Mouse (Mus musculus) hindbrain, postnatal 0 days (tissue): ENCODE measurements around the gene Pak4. TPM values are rescaled to one million over a fixed set of nuclear protein-coding genes. Genes with fewer than 3 reads are reported as not detected.
"Not testable (repeated sequence)": the region's sequence is repeated elsewhere in the genome, so short reads cannot be mapped to it uniquely, and the experiment has no call there.

Experiments
- ATAC-seq: fragments of 200-750 bp; cut with Nextera tagmentation; 2 replicates; pipeline ENCODE4 v1.8.0; 2017; ENCODE audit warnings: mild to moderate bottlenecking, moderate TSS enrichment, moderate library complexity
- DNase-seq: peaks from one replicate; pipeline ENCODE4 v3.0.0-alpha.2; 2015; ENCODE audit warnings: low spot score
- H3K27ac ChIP-seq: fragments of 300-500 bp; sonication (generic); 2 replicates; pipeline ENCODE4 v1.5.1; 2014; ENCODE audit warnings: mild to moderate bottlenecking
- H3K27me3 ChIP-seq: fragments of 300-500 bp; sonication (generic); 2 replicates; pipeline ENCODE4 v1.6.1; 2014; ENCODE audit warnings: low read length, mixed read lengths; ENCODE audit not compliant: insufficient read depth
- H3K36me3 ChIP-seq: fragments of 300-500 bp; sonication (generic); 2 replicates; pipeline ENCODE4 v1.6.1; 2014; ENCODE audit warnings: low read length, mixed read lengths; ENCODE audit not compliant: insufficient read depth
- H3K4me1 ChIP-seq: fragments of 300-500 bp; sonication (generic); 2 replicates; pipeline ENCODE4 v1.6.1; 2014; ENCODE audit warnings: antibody characterized with exemption, low read length, mixed read lengths; ENCODE audit not compliant: insufficient read depth
- H3K4me2 ChIP-seq: fragments of 300-500 bp; sonication (generic); 2 replicates; pipeline ENCODE4 v1.6.1; 2014; ENCODE audit warnings: low read depth, mild to moderate bottlenecking, low read length, moderate library complexity, mixed read lengths
- H3K4me3 ChIP-seq: fragments of 300-500 bp; sonication (generic); 2 replicates; pipeline ENCODE4 v1.5.1; 2014; ENCODE audit warnings: low read length
- H3K9ac ChIP-seq: fragments of 300-500 bp; sonication (generic); replicated peaks from 2 replicates; pipeline ENCODE4 v1.6.1; 2014; ENCODE audit warnings: mild to moderate bottlenecking, low read length, moderate library complexity, mixed read lengths
- H3K9me3 ChIP-seq: fragments of 300-500 bp; sonication (generic); 2 replicates; pipeline ENCODE4 v1.6.1; 2016; ENCODE audit warnings: low read length, mixed read lengths
- CTCF ChIP-seq: IDR thresholded peaks from 2 replicates; pipeline ENCODE4 v1.5.1; 2016; ENCODE audit warnings: antibody characterized with exemption, control low read depth, low read depth
- WGBS: fragments of 180-500 bp; shearing (Covaris S2); extraction: QIAGEN DNeasy Blood & Tissue Kit; methylation state at CpG from one replicate; pipeline ENCODE4 v1.1.7; 2014; 5-methylcytosine and 5-hydroxymethylcytosine counted together
- polyA plus RNA-seq: library from polyadenylated mRNA; unstranded; fragments of >200 nt; fragmentation: Nextera tagmentation; extraction: Ambion mirVana; gene quantifications from 2 replicates; pipeline ENCODE4 v1.2.1, GENCODE M21; 2015
- total RNA-seq: library from RNA; depleted of rRNA; stranded (reverse); fragments of >200 nt; gene quantifications from 2 replicates; pipeline ENCODE4 v1.2.3, GENCODE M21; 2014

The Pak4 gene
- total and polyA plus RNA-seq, 2 experiments from 2014 or later: 13.2 to 20.3 TPM

DNA sequence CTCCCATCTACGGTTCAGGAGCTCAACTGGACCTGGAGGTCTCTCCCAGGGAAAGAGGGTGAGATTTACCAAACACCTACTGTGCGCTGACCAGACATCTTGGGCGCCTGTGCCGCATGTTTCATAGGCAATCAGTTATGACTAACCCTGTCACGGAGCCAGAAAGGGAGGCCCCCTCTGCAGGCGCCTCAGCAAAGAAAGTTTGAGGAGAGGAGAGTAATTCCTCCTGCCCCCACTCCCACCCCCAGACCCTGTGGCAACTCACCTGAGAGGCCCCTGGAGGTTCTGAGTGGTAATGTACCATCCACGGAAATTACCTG is 52.1 kb downstream of the Pak4 start:
- no peak for TF ChIP-seq CTCF
- Histone ChIP-seq H3K4me3 (no peak overlapping the region), H3K4me2 (no peak overlapping the region)

DNA sequence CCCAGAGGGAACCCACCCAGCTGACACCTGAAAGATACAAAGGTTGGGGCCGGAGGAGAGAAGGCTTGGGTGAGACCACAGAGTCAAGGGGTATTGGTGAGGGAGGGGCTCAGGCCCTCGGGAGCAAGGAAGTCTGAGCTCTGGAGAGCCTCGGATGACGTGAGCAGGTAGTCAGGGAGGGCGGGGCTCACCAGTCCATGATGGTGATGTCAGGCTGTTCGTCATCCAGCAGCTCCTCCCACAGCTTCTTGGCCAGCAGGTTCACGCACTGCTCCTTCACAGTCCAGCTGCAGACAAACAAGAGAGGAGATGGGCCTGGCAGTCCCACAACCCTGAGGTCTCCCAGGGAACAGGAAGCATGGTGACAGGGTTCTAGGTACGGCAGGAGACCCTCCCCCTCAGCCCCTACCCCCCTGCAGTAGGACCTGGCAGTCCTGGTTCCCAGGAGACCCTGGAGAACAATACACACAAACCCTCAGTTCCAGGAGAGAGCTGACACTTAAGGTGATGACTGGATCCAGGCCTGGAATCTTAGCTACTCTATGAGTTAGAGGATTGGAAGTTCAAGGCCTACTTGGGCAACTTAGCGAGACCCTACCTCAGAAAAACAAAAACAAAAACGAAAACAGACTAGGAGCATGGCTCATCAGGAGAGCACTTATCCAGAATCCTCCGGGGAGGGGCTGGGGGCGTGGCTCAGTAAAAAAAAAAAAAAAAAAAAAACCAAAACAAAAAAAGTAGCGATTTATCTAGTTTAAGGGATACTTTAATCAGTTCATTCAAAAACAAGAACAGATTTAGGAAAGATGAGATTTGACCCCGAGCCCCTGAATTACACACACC is 52.7 kb downstream of the Pak4 start:
- no peaks in the 10 kb centered on the region for H3K36me3 ChIP-seq
- no peak overlapping the region for H3K4me2 ChIP-seq
- 32% methylated on average over 14 of the region's 14 CpGs for WGBS
- ATAC-seq (peak; percentile 38; the same call in 1 of the 2 replicates), DNase-seq (no peak)
- no peaks in the 10 kb centered on the region for H3K4me1 ChIP-seq
- H3K9me3 ChIP-seq: no peaks in the 10 kb centered on the region
- H3K27ac ChIP-seq: no peak overlapping the region
- no peak for TF ChIP-seq CTCF
- H3K27me3 ChIP-seq: peaks cover 10% of the 10 kb centered on the region; the same call in 1 of the 2 replicates
- H3K9ac ChIP-seq: no peak overlapping the region
- no peak overlapping the region for H3K4me3 ChIP-seq

More for the DNA sequence above, 52.1 kb downstream of the Pak4 start:
- H3K27ac ChIP-seq: no peak overlapping the region
- peaks cover 10% of the 10 kb centered on the region; the same call in 1 of the 2 replicates for H3K27me3 ChIP-seq
- DNase-seq (no peak), ATAC-seq (no peak)
- H3K4me1 ChIP-seq: no peaks in the 10 kb centered on the region
- no peaks in the 10 kb centered on the region for H3K36me3 ChIP-seq
- 48% methylated on average over 7 of the region's 7 CpGs for WGBS
- H3K9me3 ChIP-seq: no peaks in the 10 kb centered on the region
- no peak overlapping the region for H3K9ac ChIP-seq

DNA sequence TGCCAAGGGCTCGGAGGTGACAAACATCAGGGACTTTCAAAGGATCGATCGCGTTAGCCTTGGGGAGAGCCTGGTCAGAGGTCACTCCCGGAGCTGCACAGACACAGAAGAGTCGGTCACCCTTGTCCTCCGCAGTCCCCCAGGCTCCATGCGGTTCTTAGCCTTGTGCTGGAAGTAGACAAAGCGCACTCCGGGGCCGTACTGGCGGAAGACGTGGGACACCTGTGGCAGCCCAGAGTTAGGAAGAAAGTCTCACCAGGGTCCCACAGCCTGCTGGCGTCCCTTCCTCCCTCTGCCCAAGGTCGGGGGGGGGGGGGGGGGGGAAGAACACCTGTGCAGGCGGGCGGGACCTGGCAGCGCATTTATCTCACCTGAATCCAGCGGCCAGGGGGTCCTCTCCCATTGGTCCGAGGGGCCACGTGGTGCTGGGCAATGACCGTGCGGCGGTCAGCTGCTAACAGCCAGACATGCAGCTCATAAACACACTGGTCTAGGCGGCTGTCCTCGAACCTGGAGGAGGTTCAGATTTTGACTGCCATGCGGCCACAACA is 53.9 kb downstream of the Pak4 start:
- no peak for TF ChIP-seq CTCF
- H3K4me3 ChIP-seq: peak overlapping the region; percentile 13; the same call in 1 of the 2 replicates
- DNase-seq (no peak), ATAC-seq (peak; percentile 58; the same call in 1 of the 2 replicates)
- H3K4me1 ChIP-seq: no peaks in the 10 kb centered on the region
- H3K27ac ChIP-seq: no peak overlapping the region
- peak overlapping the region; percentile 46 for H3K4me2 ChIP-seq
- no peaks in the 10 kb centered on the region for H3K36me3 ChIP-seq
- peaks cover 10% of the 10 kb centered on the region; the same call in 1 of the 2 replicates for H3K27me3 ChIP-seq
- 2% methylated on average over 24 of the region's 27 CpGs for WGBS
- no peak overlapping the region for H3K9ac ChIP-seq
- H3K9me3 ChIP-seq: no peaks in the 10 kb centered on the region

DNA sequence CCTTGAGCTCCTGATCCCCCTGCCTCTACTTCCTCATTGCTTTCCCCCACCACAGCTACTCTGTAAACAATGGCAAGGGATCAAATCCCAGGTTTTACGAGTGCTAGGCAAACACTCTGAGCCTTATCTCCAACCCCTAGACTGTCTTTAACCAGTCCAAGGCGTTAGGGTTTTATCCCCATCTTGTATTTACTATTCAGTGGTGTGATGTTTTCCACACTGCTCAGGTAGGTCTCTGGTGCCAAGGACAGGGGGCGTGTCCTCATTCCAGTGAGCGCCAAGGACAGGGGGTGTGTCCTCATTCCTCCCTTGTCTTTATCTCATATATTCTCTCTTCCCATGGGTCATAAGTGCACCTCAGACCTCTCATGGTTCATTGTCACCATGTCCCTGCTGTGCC is 57.5 kb downstream of the Pak4 start, which contains the start of gene Sycn:
Sycn (plus strand) TSS at position 360 of the 400 bp plus-strand sequence.
- no peaks in the 10 kb centered on the region for H3K9me3 ChIP-seq
- 83% methylated on average over 4 of the region's 4 CpGs for WGBS

DNA sequence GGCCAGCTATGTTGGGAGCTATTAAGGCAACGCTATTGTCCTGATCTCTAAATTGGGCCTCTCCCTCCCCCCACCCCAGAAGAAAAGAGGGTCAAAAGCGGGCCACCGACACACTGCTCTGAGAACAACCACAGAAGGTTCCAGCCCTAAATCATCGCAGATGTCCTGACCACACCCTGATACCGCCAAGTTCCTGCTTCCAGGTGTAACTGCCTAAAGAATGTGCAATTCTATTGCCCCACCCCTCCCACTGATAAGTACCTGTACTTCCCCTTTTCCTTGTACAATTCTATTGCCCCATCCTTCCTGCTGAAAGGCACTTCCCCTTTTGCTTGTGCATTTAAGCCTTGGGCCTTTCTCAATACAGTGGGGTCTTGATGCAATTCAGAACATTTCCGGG is 59.1 kb downstream of the Pak4 start:
- not testable (repeated sequence) for H3K4me3 ChIP-seq, ATAC-seq, DNase-seq, H3K9me3 ChIP-seq, H3K9ac ChIP-seq, H3K27me3 ChIP-seq, H3K4me1 ChIP-seq, H3K4me2 ChIP-seq, H3K27ac ChIP-seq, H3K36me3 ChIP-seq
- 89% methylated on average over 6 of the region's 6 CpGs for WGBS

More for the DNA sequence above, 57.5 kb downstream of the Pak4 start, which contains the start of gene Sycn:
- no peak for DNase-seq
- Histone ChIP-seq H3K36me3 (no peaks in the 10 kb centered on the region), H3K9ac (no peak within 1 kb of the TSS), H3K27me3 (0 out of 2 replicates have a peak, but pooled peaks cover 3% of the 10 kb centered on the region), H3K4me2 (no peak within 1 kb of the TSS), H3K4me1 (no peaks in the 10 kb centered on the region), H3K4me3 (no peak within 1 kb of the TSS), H3K27ac (no peak within 1 kb of the TSS)
- TF ChIP-seq CTCF: no peak
- no peak for ATAC-seq

DNA sequence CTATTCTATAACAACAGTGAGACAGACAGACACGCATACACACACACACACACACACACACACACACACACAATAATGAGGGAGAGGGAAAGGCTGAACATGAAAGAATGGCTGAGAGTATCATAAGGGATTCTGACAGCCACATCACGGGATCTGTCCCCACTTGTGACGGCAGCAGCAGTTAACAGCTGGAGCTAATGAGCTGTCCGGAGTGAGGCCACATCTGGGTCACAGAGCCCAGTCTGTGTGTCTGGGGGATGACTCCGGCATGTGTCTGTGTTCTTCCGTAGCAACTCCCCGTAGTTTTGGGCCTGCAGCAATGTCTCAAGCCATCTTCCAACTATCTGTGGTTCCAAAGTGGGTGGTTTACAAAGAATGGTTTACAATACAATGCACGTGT is 66.0 kb downstream of the Pak4 start:
- 76% methylated on average over 8 of the region's 8 CpGs for WGBS
- ATAC-seq: no peak
- Histone ChIP-seq H3K4me1 (no peaks in the 10 kb centered on the region), H3K9me3 (no peaks in the 10 kb centered on the region), H3K4me3 (no peak overlapping the region), H3K4me2 (no peak overlapping the region), H3K27me3 (no peaks in the 10 kb centered on the region), H3K9ac (no peak overlapping the region), H3K36me3 (no peaks in the 10 kb centered on the region), H3K27ac (no peak overlapping the region)
- TF ChIP-seq CTCF: no peak
- no peak for DNase-seq
